ENCODE assay signal across 18 mouse cellular contexts in genomic region chr3:69633706-69634420, GRCm38 (mm10). TPM values are rescaled to one million over a fixed set of nuclear protein-coding genes. Genes with fewer than 3 reads are reported as not detected.
DNase-seq lines count a peak whose midpoint lies in the region; ATAC-seq and TF ChIP-seq lines count a peak whose summit lies in the region.
"Had no signal": no experiment of that assay in that cellular context is flagged by ENCODE, and none has a peak within 500 bp of the region (broad histone marks: within the 10 kb centered on the region; RNA-seq: fewer than 3 reads in every experiment).

No protein-coding gene starts in this region.

- no peaks in the 10 kb centered on the region for H3K27me3 ChIP-seq in heart, postnatal 0 days (ENCODE audit: control insufficient read depth, insufficient read depth, low read length)
- H3K27me3 ChIP-seq: forebrain, embryonic 15.5 days; hindbrain, embryonic 13.5 days; limb, embryonic 15.5 days; lung, embryonic 15.5 days; Patski had no signal

- no peak for TF ChIP-seq EP300 in heart, postnatal 0 days (IDR thresholded peaks at IDR 0.05; ENCODE audit: low read depth)

- no peaks in the 10 kb centered on the region for H3K9me3 ChIP-seq in heart, postnatal 0 days (replicated peaks; ENCODE audit: control insufficient read depth, low read length)
- H3K9me3 ChIP-seq: forebrain, embryonic 15.5 days; hindbrain, embryonic 13.5 days; limb, embryonic 15.5 days; lung, embryonic 15.5 days had no signal

- DNase-seq in heart, adult 8-10 months (ENCODE audit: low spot score), result peak; percentile 47
- DNase-seq in heart, postnatal 14 days, result no peak
- peak; percentile 37 for DNase-seq in layer of hippocampus, adult 9-11 months
- DNase-seq in layer of hippocampus, postnatal 36 days, result no peak
- peak; percentile 62 for DNase-seq in ZHBTc4 (ENCODE audit: low read depth, low spot score)
- DNase-seq in heart, postnatal 0 days (ENCODE audit: low spot score), result no peak
- DNase-seq: cerebellum, postnatal 10 days; right cerebral cortex, adult 18-20 months; spleen, adult 18-20 months; thymus, adult 2 months had no signal

- no peaks in the 10 kb centered on the region for H3K4me1 ChIP-seq in heart, postnatal 0 days (ENCODE audit: control insufficient read depth, insufficient read depth)
- H3K4me1 ChIP-seq: forebrain, embryonic 15.5 days; hindbrain, embryonic 13.5 days; limb, embryonic 15.5 days; lung, embryonic 15.5 days; midbrain, embryonic 10.5 days had no signal

- 0 out of 2 replicates have a peak overlapping the region, but pooled peaks have one; percentile 11 for H3K27ac ChIP-seq in heart, postnatal 0 days (ENCODE audit: low read depth)
- H3K27ac ChIP-seq: forebrain, embryonic 15.5 days; hindbrain, embryonic 13.5 days; limb, embryonic 15.5 days; lung, embryonic 15.5 days; midbrain, embryonic 10.5 days had no signal

- no peak for ATAC-seq in heart, postnatal 0 days (ENCODE audit: insufficient read depth, low read depth)
- no peak for ATAC-seq in erythroblast, adult 5-6 weeks (replicated peaks; ENCODE audit: low FRiP score, poor library complexity, severe bottlenecking)
- ATAC-seq: forebrain, embryonic 15.5 days; Patski had no signal

- 66% methylated on average over 12 of the region's 12 CpGs for WGBS in heart, postnatal 0 days

- H3K4me3 ChIP-seq in heart, postnatal 0 days (ENCODE audit: low read depth, low read length), result no peak overlapping the region
- H3K4me3 ChIP-seq: erythroblast, embryonic 14.5 days; forebrain, embryonic 15.5 days; hindbrain, embryonic 13.5 days; limb, embryonic 15.5 days; lung, embryonic 15.5 days; midbrain, embryonic 10.5 days had no signal

- intact Hi-C loops in heart, postnatal 14 days (cut with DNase I), result no loop called here

- H3K9ac ChIP-seq in heart, postnatal 0 days (replicated peaks; ENCODE audit: low read depth, low read length), result no peak overlapping the region
- H3K9ac ChIP-seq: forebrain, embryonic 15.5 days; hindbrain, embryonic 13.5 days; limb, embryonic 15.5 days; lung, embryonic 15.5 days had no signal

- H3K4me2 ChIP-seq in heart, postnatal 0 days (ENCODE audit: low read depth, low read length), result no peak overlapping the region
- H3K4me2 ChIP-seq: forebrain, embryonic 15.5 days; hindbrain, embryonic 13.5 days; limb, embryonic 15.5 days; lung, embryonic 15.5 days had no signal

- TF ChIP-seq CTCF in heart, postnatal 0 days (IDR thresholded peaks at IDR 0.05; ENCODE audit: low read depth), result no peak

- H3K36me3 ChIP-seq in heart, postnatal 0 days (replicated peaks; ENCODE audit: control insufficient read depth, insufficient read depth, low read length), result no peaks in the 10 kb centered on the region
- H3K36me3 ChIP-seq: forebrain, embryonic 15.5 days; hindbrain, embryonic 13.5 days; limb, embryonic 15.5 days; lung, embryonic 15.5 days; midbrain, embryonic 10.5 days had no signal

RNA-seq across cellular contexts. Expression of gene B3galnt1, which starts 35.1 kb away (rescaled TPM):
- 1 to 10 TPM; 1.4 to 2.8 (median 1.7) TPM for total RNA-seq in heart, adult 8-10 months (2022)
- 1 to 10 TPM; 2.8 to 3.2 TPM for total RNA-seq in heart, postnatal 14 days (2021)
- total RNA-seq in layer of hippocampus, postnatal 36 days (2021), result 10 to 100 TPM; 42.2 to 43.1 TPM
- 4.0 and 6.8 TPM in 2 replicates for total RNA-seq in heart, postnatal 0 days (2014; rRNA removed; ENCODE audit: low replicate concordance)
- polyA plus RNA-seq in heart, postnatal 0 days (2015; fragmentation: Nextera tagmentation; extraction: Ambion mirVana), result 6.4 and 7.0 TPM in 2 replicates
- 0.77 TPM in 1 of 2 replicates, not detected in the other for total RNA-seq in erythroblast, adult 5-6 weeks (2015; ENCODE audit: low replicate concordance)
- total RNA-seq in erythroblast, adult 5-6 weeks (2017; ENCODE audit: low replicate concordance), result 0.34 and 1.1 TPM in 2 replicates
- polyA plus RNA-seq: erythroblast, embryonic 14.5 days had no signal

Comparison
In these comparisons a context has a peak if more than half of its experiments do, and no peak if none do; other contexts are left out.
1. DNase-seq: peak in heart, adult 8-10 months (single experiment), layer of hippocampus, adult 9-11 months (single experiment) and ZHBTc4 (single experiment); none in heart, postnatal 14 days (0 of 2), layer of hippocampus, postnatal 36 days (0 of 2) and heart, postnatal 0 days (single experiment).